Mouse (Mus musculus) naive thymus-derived CD4-positive, alpha-beta T cell, adult 5 months (primary cell): ENCODE results near the gene Comp. TPM values are rescaled to one million over a fixed set of nuclear protein-coding genes. Genes with fewer than 3 reads are reported as not detected.

ENCODE experiments used
- polyA plus RNA-seq: library from polyadenylated mRNA; unstranded; fragments of 100-300 nt; shearing (Covaris generic); gene quantifications from one replicate; pipeline ENCODE4 v1.2.1, GENCODE M21; 2017

Comp gene
- 2.4 TPM for polyA plus RNA-seq

DNA sequence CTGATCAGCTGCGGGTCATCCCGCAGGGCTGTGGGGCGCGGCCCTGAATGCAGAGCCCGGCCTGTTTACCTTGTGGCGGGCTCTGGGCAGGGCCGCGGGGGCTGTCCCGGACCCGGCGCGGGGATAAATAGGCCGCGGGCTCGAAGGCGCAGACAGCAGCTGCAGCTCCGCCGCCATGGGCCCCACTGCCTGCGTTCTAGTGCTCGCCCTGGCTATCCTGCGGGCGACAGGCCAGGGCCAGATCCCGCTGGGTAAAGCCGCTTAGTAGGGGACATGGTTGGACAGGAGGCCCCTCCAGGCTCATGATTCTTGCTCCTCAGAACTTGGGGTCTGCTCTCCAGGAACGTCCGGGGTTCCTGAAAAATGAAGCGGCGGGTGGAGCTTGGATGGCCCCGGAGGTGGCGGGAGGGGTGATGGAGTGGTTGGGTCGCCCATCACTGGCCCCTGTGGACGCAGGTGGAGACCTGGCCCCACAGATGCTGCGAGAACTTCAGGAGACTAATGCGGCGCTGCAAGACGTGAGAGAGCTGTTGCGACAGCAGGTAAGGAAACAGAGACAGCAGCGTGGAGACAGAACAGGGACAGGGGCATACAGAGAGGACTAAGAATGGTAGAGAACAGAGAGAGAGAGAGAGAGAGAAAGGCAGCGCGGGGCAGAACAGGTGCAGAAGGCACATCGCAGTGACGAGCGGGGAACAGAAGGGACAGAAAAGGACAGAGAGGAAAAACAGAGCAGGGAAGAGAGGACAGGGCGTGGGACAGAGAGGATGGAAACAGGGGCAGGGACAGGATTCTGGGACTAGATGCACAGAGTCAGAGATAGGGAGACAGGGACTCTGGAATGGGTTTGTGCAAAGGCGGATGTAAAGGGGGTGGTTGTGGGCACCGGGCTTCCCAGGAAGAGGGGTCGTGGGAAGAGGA is at the start of gene Comp:
Comp (plus strand) TSS at position 162 of the 921 bp plus-strand sequence.

DNA sequence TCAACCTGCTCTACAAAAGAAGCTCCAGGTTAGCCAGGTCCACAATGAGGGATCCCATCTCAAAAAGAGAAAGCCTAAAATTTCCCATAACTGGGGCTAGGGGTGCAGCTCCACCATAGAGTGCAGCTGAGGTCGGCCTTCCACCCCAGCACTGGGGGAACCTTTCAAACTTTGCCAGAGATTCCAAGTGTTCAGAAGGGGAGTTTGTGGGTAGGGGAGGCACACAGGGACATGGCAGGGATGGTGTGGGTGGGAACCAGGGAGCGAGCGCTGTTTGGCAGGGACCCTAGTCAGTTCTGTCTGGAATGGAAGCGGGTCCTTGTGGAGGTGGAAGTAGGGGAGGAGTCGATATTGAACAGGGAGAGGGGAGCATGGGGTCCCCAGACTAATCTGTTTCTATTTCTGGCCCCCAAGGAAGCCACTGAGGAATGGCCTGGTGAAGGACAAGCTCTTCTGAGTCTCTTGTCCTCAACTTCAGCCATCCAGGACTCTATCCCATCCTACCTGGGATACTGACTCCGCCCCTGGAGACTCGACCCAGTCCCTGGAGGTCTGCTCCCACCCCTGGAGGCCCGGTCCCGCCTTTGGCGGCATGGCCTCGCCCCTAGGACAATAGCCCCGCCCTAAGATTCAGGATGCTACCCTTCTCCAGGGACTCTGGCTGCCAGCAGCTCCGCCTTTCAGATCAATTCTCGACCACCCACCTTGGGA is 44.1 kb upstream of the Comp start, which contains the start of gene Gdf1:
Gdf1 (plus strand) TSS at position 694 of the 711 bp plus-strand sequence.

DNA sequence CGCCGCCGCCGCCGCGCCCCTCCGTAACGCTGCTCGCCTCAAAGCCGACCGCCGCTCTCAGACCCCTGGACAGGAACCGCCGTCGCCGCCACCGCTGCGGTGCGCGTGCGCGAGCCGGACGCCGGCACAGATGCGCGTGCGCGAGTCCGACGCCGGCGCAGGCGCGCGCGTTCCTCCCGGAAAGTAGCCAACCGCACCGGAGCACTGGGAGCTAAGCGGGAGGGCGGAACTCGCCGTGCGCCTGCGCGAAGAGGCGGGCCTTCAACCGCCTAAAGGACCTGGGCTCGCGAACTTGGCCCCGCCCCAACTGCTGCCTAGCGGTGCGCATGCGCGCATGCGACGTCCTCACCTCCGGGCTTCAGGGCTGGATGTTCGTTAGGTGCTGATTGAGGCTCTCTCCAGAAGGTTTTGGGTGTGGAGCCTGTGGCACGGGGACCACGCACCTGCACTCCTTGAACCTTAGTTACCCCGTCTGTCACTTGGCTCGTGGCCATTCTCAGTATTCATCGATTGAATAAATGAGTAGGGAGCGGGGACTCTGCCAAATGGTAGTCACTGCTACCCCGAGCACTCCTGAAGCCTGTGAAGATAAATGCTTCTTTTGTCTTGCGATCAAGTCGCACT is 20.1 kb upstream of the Comp start, which contains the start of gene Upf1:
Upf1 (minus strand) TSS at position 85 of the 624 bp plus-strand sequence.

Other genes starting within 250 kb of the Comp start
- 48.4 TPM for gene Nr2c2ap, start 242.2 kb upstream of the Comp start, polyA plus RNA-seq
- 21.7 TPM for gene Rfxank, start 234.4 kb upstream of the Comp start, polyA plus RNA-seq
- 36.2 TPM for gene Borcs8, start 234.1 kb upstream of the Comp start, polyA plus RNA-seq
- gene Mef2b, start 233.8 kb upstream of the Comp start, polyA plus RNA-seq: 0.97 TPM
- gene Tmem161a, start 201.2 kb upstream of the Comp start, polyA plus RNA-seq: 45.8 TPM
- gene Slc25a42, start 161.3 kb upstream of the Comp start, polyA plus RNA-seq: 7.9 TPM
- gene Sugp2, start 139.3 kb upstream of the Comp start, polyA plus RNA-seq: 36.8 TPM
- gene Armc6, start 139.1 kb upstream of the Comp start, polyA plus RNA-seq: 11.5 TPM
- 2.6 TPM for gene Homer3, start 90.7 kb upstream of the Comp start, polyA plus RNA-seq
- 60.5 TPM for gene Ddx49, start 71.1 kb upstream of the Comp start, polyA plus RNA-seq
- 237 TPM for gene Cope, start 71.0 kb upstream of the Comp start, polyA plus RNA-seq
- gene Cers1, start 57.8 kb upstream of the Comp start, polyA plus RNA-seq: not detected
- 0.44 TPM for gene Gdf1, start 43.7 kb upstream of the Comp start, polyA plus RNA-seq
- gene Upf1, start 20.3 kb upstream of the Comp start, polyA plus RNA-seq: 88.8 TPM
- gene Crtc1, start 66.0 kb downstream of the Comp start, polyA plus RNA-seq: 12.2 TPM
- gene Klhl26, start 103.4 kb downstream of the Comp start, polyA plus RNA-seq: 9.8 TPM
- gene Tmem59l, start 113.8 kb downstream of the Comp start, polyA plus RNA-seq: not detected
- not detected for gene Crlf1, start 119.6 kb downstream of the Comp start, polyA plus RNA-seq
- 62.7 TPM for gene Rex1bd, start 133.2 kb downstream of the Comp start, polyA plus RNA-seq
- gene Uba52, start 137.2 kb downstream of the Comp start, polyA plus RNA-seq: 1,566 TPM
- gene Fkbp8, start 154.2 kb downstream of the Comp start, polyA plus RNA-seq: 382 TPM
- 67.1 TPM for gene Kxd1, start 154.4 kb downstream of the Comp start, polyA plus RNA-seq
- 42.9 TPM for gene Ell, start 165.9 kb downstream of the Comp start, polyA plus RNA-seq
- gene Isyna1, start 220.8 kb downstream of the Comp start, polyA plus RNA-seq: 86.8 TPM
- 127 TPM for gene Ssbp4, start 235.3 kb downstream of the Comp start, polyA plus RNA-seq
- 0.36 TPM for gene Lrrc25, start 242.6 kb downstream of the Comp start, polyA plus RNA-seq